Mouse (Mus musculus) ES-CJ7 (cell line): ENCODE data around the gene Eps8l1.

Experiments used
- DNase-seq: peaks from one replicate; pipeline ENCODE4 v3.0.0; 2011; ENCODE audit warnings: low read depth, low spot score

Eps8l1 gene

DNA sequence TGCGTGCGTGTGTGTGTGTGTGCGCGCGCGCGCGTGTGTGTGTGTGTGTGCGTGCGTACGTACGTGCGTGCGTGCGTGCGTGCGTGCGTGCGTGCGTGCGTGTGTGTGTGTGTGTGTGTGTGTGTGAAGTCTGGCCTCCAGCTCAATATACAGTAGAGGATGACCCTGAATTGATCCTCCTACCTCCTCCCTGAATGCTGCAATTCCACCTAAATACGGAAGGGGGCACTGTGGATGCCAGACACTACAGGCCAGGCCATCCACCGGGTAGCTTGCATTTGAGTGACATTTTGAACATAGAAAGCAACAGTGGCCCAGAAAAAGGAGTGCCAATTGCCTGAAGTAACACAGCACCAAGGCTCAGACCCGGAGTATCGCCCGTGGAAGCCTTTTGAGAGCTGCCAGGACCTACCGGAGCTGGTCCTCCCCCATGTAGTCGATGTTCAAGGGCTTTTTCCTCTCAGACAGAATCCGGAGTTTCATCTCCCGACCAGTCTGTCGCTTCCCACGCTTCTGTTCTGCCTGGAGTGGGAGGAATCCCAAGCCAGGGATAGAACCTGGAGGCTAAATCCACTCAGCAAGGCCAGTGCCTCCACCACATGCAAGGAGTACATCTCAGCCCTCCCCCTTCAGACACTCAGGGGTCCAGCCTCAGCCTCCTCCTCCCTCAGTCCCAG, 47.7 kb downstream of the Eps8l1 start:
- peak; percentile 83 for DNase-seq

DNA sequence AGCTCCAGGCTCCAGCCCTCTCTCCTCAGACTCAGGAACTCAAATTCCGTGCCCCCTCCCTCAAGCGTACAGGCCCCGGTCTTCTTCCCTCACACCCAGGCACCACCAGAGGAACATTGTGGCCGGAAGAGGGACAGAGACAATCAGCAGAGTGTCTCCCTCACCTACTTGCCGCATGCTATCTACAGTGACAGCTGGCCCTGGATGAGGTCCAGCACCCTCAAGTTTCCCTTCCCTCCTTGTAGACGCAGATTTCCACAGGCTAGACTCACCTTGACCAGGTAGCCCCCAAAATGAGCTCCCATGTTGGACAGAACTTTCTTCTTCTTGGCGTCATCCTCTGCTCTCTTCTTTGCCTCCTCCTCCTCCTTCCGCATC, 48.3 kb downstream of the Eps8l1 start:
- DNase-seq, result no peak

DNA sequence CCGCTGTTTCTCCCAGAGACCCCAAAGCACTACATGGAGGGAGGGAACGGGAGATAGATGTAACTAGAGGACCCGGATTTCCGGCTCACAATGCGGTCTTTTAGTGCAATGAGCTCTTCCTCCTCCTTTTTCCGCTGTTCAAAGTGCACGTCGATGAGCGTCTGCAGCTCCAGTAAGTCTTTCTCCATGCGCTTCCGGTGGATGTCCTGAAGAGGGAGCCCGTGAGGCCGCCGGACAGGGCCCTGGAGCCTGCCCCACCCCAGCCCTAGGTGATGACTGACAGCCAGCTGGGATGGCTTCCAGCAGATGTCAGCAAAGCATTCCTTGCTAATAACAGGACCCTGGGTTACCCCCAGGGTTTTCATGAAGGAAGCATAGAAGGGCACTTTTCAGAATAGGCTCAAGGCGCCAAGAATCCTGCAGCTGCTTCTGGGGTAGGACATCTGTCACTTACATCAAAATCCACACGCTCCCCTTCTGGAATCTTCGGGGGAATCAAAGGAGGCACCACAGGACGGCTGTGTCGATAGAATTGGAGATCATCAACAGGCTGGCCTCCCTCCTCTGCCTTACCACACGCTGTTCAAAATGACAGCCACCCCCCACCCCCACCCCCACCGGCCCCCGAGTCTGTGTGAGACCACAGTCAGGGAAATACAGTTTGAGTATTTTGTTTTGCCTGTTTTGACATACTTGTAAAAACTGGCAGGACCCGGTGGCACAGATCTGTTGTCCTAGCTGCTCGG, 49.6 kb downstream of the Eps8l1 start:
- peak; percentile 89 for DNase-seq

DNA sequence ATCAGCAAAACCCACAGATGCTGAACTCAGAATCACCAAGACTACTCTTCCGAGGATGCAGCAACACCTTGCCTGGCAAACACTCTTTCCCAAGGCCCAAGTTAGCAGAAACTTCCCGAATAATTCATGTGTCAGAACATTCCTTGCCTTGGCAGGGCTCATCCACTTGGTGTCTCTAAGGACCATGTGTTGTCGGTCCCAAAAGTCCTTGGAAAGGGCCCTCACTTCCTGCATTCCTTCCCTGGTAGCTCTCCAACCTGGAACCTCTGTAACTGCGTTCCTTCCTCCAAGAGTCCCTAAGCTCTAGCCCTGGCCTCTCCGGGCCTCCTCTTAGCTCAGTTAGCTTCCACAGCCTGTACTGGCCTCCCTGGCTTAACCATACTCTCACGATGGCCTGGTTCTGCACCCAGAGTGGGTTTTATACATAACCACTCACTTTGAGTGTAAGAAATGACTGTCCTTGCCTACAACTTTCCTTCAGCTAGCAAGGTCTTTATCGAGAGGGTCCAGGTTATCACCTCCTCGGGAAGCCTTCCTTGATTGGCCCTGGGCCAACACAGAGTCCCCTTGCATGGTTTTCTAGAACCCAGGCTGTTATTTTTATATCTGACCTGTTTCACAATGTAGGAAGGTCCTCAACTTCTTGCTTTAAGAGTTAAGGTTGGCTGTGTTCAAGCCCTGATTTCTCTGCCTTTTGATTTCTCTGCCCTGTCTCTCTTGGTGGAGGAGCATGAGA, 51.2 kb downstream of the Eps8l1 start:
- DNase-seq, result no peak

DNA sequence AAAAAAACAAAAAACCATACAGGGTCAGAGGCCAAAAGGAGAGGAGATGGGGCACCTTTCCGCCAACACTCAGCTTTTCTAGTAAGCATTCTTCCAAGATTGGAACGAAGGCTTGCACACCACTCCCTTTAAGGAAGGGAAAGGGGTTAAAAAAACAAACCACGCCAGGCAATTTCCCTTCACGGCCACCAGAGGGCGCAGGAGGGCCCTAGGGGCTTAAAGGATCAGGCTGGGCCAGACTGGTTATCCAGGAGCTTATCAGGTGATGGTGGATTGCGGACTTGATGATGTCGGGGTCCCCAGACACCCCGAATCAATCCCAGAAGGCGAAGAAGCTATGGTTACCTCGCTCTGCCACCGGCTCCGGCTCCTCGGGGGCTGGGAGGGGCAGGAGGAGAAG, 52.8 kb downstream of the Eps8l1 start:
- peak; percentile 82 for DNase-seq

DNA sequence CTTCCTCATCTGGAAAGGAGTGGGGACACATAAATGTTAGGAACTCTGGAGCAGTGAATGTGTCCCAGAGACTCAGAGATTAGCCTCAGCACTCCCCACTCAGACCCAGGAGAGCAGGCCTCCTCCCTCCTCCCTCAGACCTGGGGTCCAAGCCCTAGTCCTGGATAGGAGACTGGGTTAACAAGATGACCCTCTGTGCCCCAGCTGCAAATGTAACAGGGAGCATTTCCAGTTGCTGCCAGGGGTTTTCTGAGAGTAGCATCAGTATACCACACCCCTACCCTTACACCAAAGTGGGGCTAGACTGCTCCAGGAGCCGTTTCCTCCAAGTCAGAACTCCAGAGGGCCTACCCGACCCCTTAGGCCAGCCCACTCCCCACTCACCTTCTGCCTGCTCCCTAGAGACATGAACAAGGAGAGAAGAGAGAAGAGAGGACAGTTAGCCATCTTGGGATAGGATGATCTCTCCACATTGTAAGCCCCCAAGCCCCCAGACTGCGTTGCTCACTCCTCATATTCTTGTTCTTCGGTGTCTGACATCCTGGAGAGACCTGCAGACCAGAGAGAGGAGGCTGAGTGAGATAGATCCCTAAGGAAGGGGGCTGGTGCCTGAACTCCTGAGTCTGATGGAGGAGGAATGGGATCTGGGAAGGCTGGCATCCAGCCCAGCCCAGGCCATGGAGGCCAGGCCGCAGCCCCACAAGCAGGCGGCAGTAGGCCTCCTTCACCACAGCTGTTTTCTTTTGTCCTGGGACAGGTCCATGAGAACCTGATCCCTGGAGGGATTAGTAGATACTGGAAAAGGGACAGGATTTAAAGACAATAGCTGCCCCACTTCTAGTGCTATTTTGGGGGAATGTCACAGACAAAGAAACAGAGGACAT, 53.6 kb downstream of the Eps8l1 start:
- DNase-seq, result no peak

DNA sequence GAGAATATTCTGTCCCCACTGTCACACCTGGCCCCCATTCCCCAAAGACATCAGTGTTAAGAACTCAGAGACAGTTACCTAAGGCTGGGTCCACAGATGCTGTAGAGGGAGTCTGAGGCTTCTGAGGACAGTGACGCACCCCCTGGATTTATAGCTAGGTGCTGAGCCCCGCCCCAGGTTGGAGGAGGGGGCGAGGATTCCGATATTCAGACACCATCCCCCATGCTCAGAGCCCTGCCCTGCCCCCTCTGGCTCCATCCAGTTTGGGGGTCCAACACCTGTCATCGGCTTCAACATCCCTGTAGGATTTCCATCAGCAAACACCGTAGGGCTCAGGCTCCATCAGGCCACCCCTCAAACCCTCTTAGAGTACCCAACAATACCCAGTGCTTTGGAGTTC, 55.4 kb downstream of the Eps8l1 start:
- no peak for DNase-seq

DNA sequence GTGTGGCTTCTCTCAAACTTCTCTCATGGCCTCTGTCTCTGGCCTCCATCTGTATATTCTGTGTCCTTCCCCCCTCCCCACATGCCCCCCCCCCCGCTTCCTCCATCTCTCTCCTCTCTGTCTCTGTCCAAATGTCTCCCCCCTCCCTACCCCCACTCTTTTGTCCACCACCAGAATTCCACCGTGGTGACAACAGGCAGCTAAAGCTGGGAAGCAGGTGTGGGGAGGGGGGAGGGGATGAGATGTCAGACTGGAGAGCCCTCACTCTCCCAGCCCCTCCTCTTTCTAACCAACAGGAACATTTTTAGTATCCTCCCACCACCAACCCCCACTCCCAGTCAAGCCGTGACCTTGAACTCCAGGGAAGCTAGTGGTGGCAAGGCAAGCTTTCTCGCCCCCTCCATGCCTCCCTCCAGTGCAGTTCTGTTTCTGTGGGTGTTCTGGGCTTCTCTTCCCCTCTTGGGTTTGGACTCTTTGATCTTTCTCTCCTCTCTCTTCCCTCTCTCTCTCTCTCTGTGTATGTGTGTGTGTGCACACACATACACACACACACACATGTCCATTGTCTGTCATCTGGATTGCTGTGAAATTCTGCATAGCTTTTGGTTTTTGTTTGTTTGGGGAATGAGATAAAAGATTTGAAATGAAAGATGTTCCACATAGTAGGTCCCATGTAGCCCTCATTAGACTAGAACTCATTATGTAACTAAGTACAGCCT, 56.0 kb downstream of the Eps8l1 start, which contains the start of gene Tnnt1:
Gene Tnnt1, minus strand, starts transcription at position 51 of the 719 bp plus-strand sequence.
- DNase-seq, result peak; percentile 88

DNA sequence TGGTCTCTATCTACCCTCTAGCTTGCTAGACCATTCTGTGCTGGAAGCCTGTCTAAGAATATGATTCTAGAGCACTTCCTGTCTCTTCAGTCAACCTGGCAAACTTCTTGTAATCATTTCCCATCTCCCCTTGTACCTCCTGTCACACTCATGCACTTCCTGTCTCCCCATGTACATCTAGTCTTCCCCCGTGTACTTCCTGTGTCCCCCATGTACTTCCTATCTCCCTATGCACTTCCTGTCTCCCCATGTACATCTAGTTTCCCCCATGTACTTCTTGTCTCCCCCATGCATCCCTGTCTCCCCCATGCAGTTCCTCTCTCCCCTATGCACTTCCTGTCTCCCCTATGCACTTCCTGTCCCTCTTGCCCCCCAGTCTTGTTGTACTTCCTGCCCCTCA, 58.0 kb downstream of the Eps8l1 start:
- no peak for DNase-seq

DNA sequence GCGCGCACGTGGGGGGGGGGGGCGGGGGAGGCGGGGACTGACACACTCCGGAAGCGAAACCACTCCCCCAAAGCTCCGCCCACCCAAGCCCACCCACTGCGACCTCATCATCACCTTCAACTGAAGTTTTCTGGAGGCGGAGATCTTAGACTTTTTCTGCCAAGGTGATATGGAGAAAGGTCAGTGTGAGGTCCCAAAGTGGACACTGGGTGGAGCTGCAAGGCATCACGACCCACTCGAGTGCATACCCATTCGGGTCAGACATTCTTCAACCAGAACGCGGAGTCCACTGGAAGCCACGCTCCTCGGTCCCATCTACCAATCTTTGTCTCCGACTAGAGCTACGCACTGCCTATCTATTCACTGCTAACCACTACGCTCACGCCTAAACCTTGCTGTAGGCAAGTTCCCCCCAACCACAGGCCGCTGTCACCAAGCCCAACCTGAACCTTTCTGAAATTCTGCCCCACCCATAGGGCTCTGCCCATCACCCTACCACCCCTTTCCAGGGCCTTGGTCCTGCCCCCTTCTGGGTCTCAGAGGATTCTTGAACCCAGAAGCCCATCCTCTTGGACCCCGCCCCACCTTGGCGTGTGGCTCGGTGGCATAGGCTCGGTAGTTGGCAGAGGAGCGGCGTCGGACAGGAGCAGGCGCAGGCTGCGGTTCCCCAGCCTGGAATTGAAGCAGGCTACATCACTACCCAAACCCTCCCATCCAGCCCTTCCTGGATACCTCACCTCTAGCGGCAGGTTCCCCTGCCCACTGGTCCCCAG, 60.9 kb downstream of the Eps8l1 start:
- peak; percentile 65 for DNase-seq

DNA sequence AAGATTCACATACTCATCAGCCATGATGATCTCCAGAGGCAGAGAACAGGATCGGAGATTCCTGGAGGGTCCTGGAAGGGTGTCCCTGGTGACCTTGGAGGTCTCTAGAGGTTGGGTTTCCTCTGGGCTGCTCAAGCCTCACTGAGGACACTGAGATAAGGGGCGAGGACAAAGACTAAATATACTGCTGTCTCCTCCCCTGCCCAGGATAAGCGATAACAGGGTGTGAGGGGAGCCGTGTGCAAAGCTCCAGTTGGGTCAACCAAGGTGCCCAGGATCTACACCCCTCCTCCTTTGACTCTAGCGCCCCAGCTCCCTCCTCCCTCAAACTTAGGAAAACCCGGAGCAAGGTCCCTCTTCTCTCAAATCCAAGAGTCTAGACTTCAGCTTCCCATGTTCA, 61.8 kb downstream of the Eps8l1 start:
- DNase-seq, result no peak

DNA sequence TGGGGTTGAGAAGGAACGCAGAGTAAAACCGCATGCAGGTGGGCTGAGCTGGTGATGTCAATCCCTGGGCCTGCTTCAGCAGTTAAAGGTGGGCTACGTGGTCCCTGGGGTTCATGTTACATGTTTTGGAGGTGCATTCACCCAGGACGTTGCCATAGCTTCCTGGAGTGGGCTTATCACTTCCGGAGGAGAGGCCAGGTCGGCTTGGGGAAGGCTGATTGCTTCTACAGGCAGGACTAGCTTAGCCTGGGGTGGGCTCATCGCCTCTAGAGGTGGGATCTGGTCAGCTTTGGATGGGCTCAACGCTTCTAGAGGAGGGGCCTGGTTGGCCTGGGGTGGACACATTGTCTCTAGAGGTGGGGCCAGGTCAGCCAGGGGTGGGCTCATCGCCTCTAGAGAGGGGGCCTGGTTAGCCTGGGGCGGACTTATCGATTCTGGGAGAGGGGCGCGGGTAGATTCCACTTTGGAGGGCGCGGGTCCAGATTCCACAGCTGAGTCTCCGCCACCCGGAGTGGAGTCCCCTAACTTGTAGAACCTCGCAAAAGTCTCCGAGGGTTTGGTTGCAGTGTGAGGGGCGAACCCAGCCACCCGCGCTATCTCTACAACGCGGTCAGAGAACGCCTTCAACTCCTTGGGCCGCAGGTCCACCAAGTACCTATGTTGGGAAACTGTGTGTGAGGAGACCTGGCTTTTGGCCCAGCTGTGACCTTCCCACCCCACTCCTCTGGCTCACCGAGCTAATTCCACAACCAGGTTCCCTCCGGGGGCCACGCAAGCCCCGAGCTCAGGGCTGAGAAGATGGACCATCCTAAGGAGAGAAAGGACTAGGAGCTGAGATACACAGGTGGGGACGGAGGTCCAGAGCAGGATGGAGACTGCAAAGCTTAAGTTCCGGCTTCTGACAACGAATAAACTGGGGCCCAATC, 63.0 kb downstream of the Eps8l1 start:
- DNase-seq, result no peak

DNA sequence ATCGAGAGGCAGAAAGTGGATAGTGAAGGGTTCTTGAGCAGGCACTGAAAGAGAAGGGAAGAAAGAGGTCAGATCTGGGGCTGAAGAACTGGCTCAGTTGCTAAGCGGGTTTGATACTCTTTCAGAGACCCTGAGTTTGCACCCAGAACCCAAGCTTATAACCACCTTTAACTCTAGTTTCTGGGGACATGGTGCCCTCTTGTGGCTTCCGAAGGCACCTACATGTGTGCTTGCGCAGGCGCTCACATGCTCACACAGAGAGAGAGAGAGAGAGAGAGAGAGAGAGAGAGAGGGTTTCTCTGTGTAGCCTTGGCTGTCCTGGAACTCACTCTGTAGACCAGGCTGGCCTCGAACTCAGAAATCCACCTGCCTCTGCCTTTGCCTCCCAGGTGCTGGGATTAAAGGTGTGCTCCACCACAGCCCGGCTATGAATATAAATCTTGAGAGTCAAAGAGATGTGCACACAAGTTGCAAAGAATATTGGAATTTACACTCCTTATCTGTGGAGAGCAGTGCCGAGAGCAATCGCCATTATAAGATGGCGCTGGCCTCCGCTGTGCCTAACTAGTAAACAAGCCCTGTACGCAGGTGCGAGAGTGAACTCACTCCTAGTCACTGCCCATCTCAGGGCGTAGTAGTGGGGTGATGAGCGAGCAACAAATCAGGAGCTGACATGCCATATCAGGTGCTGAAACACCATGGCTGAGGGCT, 63.9 kb downstream of the Eps8l1 start, which contains the start of gene Tnni3:
Gene Tnni3, minus strand, starts transcription at position 18 of the 711 bp plus-strand sequence.
- DNase-seq, result peak; percentile 81

DNA sequence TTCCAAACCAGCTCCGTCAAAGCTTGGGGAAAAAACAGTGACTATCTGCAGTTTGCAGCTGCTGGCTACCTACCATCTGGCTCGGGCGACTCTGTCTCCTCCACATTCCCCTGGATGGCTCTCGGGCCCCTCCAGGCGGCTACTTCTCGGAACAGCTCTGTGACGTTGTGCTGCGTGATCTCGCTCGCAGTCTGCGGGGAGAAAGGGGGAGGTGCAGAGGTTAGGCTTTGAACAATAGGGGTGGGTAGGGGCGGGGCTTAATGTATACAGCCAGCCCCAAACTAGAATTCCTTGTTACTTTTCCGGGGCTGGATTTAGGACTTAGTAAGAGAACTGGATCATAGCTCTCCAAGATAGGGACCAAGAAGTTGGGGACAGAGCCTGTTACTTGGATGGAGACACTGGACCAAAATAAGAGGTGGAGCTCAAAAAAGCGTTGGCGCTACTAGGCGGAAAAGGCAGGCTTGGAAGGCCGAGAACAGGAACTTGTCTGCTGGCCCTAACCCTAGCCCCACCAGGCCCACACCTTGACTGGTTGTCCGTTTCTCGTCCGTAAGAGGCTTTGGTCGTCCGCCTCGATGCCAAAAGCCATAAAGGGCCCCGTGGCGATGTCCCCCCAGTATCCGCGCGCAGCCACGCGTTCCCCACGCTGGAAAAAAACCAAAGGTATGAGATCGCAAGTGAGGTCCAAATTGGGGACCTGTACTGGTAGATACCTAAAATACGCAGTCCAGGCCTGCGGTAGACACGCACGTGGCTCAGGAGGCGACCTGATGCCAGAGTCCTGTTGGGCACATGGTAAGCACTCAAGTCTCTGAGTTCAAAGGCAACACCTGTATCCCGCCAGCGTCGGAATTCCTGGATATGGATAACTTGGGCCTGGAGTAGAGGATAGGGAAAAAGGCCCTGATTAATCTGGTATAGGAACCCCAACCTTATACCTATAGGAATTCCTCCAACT, 66.1 kb downstream of the Eps8l1 start:
- DNase-seq, result peak; percentile 97

DNA sequence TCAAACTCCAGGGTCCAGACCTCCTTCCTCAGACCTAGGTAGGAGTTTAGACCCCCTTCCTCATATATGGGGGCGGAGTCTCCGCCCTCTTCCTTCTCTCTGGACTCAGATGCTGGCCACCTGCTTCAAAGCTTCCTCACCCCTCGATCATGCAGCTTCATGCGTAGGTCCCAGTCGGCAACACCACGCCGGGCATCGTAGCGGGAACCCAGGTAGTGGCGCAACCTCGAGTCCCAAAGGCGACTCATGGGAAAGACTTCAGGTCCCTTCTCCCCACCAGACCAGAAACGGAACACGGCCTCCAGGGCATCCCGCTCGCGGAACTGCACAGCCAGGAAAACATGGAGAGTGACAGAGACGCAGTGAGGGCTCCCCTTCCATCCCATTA, 66.8 kb downstream of the Eps8l1 start:
- no peak for DNase-seq
